Mouse (Mus musculus) forebrain, embryonic 16.5 days (tissue): ENCODE data around the gene Mipol1. TPM values are rescaled to one million over a fixed set of nuclear protein-coding genes. Genes with fewer than 3 reads are reported as not detected.

Experiments used
- ATAC-seq: fragments of 200-750 bp; cut with Nextera tagmentation; 2 replicates; pipeline ENCODE4 v1.8.0; 2017; ENCODE audit warnings: mild to moderate bottlenecking, moderate library complexity
- H3K27ac ChIP-seq: fragments of 300-500 bp; sonication (generic); 2 replicates; pipeline ENCODE4 v1.5.1; 2014; ENCODE audit warnings: low read length, control low read depth
- H3K27me3 ChIP-seq: fragments of 300-500 bp; sonication (generic); replicated peaks from 2 replicates; pipeline ENCODE4 v1.6.1; 2014; ENCODE audit warnings: low read length; ENCODE audit not compliant: control insufficient read depth, insufficient read depth
- H3K36me3 ChIP-seq: fragments of 300-500 bp; sonication (generic); 2 replicates; pipeline ENCODE4 v1.6.1; 2014; ENCODE audit not compliant: control insufficient read depth, insufficient read depth
- H3K4me1 ChIP-seq: fragments of 300-500 bp; sonication (generic); replicated peaks from 2 replicates; pipeline ENCODE4 v1.6.1; 2014; ENCODE audit warnings: low read length; ENCODE audit not compliant: control insufficient read depth, insufficient read depth
- H3K4me2 ChIP-seq: fragments of 300-500 bp; sonication (generic); 2 replicates; pipeline ENCODE4 v1.6.1; 2014; ENCODE audit warnings: mild to moderate bottlenecking, low read length, control low read depth
- H3K4me3 ChIP-seq: fragments of 300-500 bp; sonication (generic); replicated peaks from 2 replicates; pipeline ENCODE4 v1.5.1; 2014; ENCODE audit warnings: mild to moderate bottlenecking, low read length, control low read depth
- H3K9ac ChIP-seq: fragments of 300-500 bp; sonication (generic); replicated peaks from 2 replicates; pipeline ENCODE4 v1.6.1; 2014; ENCODE audit warnings: low read depth, low read length, control low read depth
- H3K9me3 ChIP-seq: fragments of 300-500 bp; sonication (generic); 2 replicates; pipeline ENCODE4 v1.6.1; 2016; ENCODE audit warnings: low read length; ENCODE audit not compliant: control insufficient read depth
- WGBS: fragments of 180-500 bp; shearing (Covaris S2); extraction: QIAGEN DNeasy Blood & Tissue Kit; methylation state at CpG from one replicate; pipeline ENCODE4 v1.1.7; 2014; 5-methylcytosine and 5-hydroxymethylcytosine counted together
- polyA plus RNA-seq: library from polyadenylated mRNA; unstranded; fragments of >200 nt; fragmentation: Nextera tagmentation; extraction: Ambion mirVana; gene quantifications from 2 replicates; pipeline ENCODE4 v1.2.1, GENCODE M21; 2015

Gene Mipol1
- polyA plus RNA-seq, 1 experiment from 2014 or later: 6.6 TPM

DNA sequence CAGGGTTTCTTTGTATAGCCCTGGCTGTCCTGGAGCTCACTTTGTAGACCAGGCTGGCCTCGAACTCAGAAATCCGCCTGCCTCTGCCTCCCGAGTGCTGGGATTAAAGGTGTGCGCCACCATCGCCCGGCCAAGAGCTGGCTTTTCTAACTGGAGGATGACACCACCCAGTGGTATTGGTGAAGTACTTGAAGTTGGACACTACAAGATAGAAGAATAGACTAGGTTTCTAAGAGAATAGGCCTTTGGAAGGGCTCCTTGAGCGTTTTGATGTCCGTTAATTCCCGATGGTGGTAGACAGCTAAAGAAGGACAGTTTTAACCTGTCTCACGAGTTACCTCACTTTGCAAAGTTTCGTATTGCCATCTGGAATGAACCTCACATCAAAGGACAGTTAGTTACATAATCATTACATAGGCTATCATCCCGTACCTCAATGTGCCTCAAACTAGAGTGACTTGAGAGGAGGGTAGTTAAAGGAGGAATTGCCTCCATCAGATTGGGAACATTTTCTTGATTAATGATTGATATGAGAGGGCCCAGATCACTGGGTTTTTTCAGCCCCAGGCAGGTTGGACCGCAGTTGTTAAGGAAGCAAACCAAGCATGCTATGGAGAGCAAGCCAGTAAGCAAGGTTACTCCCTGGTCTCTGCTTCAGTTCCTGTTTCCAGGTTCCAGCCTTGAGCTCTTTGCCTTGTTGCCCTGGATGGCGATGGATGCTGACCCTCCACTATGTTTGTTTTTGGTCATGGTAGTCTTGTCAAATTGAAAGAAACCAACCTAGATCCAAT, 1.1 kb downstream of the Mipol1 start:
- Histone ChIP-seq H3K4me2 (peak overlapping the region; percentile 86), H3K9me3 (no peaks in the 10 kb centered on the region), H3K27me3 (no peaks in the 10 kb centered on the region), H3K9ac (peak overlapping the region; percentile 87), H3K4me3 (peak overlapping the region; percentile 94), H3K27ac (no peak overlapping the region), H3K36me3 (no peaks in the 10 kb centered on the region), H3K4me1 (peaks cover 8% of the 10 kb centered on the region)
- WGBS: 81% methylated on average over 14 of the region's 14 CpGs
- no peak for ATAC-seq

DNA sequence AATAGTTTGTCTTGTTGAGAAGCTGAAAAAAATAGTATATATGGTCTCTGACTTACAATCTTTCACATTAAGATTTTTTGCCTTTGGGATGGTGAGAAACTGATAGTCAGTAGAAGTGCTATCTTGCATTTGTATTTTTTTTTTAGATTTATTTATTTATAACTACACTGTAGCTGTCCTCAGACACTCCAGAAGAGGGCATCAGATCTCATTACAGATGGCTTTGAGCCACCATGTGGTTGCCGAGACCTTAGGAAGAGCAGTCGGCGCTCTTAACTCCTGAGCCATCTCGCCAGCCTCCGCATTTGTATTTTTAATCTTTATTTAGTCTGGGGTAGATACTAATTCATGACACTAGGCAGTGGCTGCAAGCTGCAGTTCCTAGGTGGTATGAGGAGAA, 3.2 kb downstream of the Mipol1 start:
- no peak for ATAC-seq
- H3K4me3 ChIP-seq: no peak overlapping the region
- H3K27ac ChIP-seq: no peak overlapping the region
- no peaks in the 10 kb centered on the region for H3K9me3 ChIP-seq
- H3K9ac ChIP-seq: no peak overlapping the region
- peaks cover 3% of the 10 kb centered on the region; the same call in 1 of the 2 replicates for H3K36me3 ChIP-seq
- no peaks in the 10 kb centered on the region for H3K27me3 ChIP-seq
- H3K4me2 ChIP-seq: no peak overlapping the region
- 85% methylated on average over 5 of the region's 5 CpGs for WGBS
- H3K4me1 ChIP-seq: peaks cover 8% of the 10 kb centered on the region

DNA sequence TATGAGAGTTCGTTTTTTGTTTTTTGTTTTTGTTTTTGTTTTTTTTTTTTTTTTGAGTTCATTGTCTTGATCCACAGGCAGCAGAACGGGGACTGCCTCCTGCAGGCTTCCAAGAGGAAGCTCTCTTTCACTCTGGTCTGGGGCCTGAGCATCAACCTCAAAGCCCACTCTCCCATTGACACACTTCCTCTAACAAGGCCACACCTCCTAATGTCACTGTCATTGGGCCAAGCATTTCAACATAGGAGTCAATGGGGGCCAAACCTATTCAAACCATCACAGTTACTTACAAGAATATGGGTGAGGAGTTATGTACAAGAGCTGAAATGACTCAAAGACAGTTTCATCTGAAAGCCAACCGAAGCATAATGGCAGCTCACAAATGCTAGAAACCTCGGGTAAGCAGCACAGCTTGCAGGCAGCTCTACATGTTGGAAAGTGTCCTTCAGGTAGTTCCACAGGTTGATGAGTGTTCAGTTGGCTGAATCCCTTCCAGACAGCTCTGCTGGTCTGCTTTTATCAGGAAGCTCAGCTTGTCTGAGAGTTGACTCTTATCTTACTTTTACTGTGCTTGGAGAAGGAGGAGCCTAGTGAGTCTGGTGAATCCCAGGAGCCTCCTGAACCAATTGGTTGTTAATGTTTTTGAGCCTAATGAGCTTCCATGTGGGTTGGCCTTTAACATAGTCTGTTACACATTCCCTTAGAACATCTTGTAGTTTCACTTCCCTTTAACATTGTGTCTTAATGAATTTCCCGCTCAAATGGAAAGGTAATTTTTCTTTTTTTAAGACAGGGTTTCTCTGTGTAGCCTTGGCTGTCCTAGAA, 13.7 kb downstream of the Mipol1 start:
- Histone ChIP-seq H3K27me3 (no peaks in the 10 kb centered on the region), H3K9me3 (0 out of 2 replicates have a peak, but pooled peaks cover under 1% of the 10 kb centered on the region), H3K9ac (no peak overlapping the region), H3K4me2 (no peak overlapping the region), H3K27ac (no peak overlapping the region), H3K4me1 (no peaks in the 10 kb centered on the region), H3K4me3 (no peak overlapping the region), H3K36me3 (peaks cover 11% of the 10 kb centered on the region)
- no peak for ATAC-seq
- WGBS: 87% methylated on average over 5 of the region's 5 CpGs

DNA sequence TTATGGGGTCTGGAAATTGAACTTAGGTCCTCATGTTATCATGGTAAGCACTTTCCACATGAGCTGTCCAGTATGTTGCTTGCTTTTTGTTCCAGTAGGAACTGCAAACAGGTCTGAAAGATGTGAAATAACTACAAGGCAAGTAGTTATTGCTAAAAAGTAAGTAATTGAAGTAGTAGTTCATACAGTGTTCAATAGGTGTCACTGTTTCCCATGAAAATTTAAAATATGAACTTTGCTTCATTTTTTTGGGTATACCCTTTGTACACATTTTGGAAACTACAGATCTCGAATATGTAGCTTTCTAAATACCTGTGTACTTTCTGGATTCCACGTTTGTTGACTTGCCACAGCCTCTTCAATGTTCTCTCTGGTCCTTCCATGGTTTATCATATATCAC, 28.3 kb downstream of the Mipol1 start:
- Histone ChIP-seq H3K4me1 (no peaks in the 10 kb centered on the region), H3K36me3 (no peaks in the 10 kb centered on the region), H3K27ac (no peak overlapping the region), H3K27me3 (no peaks in the 10 kb centered on the region), H3K9me3 (no peaks in the 10 kb centered on the region), H3K4me2 (no peak overlapping the region), H3K4me3 (no peak overlapping the region), H3K9ac (no peak overlapping the region)
- ATAC-seq: no peak
- WGBS: 58% methylated on average over 2 of the region's 2 CpGs

DNA sequence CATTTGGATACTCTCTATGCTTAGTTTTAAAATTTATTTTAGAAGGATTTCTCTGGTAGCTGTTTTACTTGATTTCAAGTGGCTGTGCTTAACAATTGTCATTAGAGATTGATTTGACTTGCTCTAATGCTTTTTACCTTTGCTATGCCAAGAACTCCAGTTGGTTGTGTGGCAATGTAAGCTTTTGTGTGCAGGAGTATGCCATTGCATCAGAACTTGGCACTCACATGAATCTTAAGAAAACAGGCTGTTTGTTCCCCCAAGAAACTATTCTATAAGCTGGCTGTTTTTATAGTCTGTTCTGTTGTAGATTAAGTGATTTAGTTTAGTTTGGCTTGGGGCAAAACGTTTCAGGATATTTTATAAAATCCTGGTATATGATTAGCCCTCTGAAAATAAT, 45.2 kb downstream of the Mipol1 start:
- 22% methylated on average over 1 of the region's 1 CpGs for WGBS
- Histone ChIP-seq H3K4me1 (no peaks in the 10 kb centered on the region), H3K27ac (no peak overlapping the region), H3K27me3 (no peaks in the 10 kb centered on the region), H3K36me3 (no peaks in the 10 kb centered on the region), H3K4me2 (no peak overlapping the region), H3K9me3 (no peaks in the 10 kb centered on the region), H3K4me3 (no peak overlapping the region), H3K9ac (no peak overlapping the region)
- no peak for ATAC-seq

DNA sequence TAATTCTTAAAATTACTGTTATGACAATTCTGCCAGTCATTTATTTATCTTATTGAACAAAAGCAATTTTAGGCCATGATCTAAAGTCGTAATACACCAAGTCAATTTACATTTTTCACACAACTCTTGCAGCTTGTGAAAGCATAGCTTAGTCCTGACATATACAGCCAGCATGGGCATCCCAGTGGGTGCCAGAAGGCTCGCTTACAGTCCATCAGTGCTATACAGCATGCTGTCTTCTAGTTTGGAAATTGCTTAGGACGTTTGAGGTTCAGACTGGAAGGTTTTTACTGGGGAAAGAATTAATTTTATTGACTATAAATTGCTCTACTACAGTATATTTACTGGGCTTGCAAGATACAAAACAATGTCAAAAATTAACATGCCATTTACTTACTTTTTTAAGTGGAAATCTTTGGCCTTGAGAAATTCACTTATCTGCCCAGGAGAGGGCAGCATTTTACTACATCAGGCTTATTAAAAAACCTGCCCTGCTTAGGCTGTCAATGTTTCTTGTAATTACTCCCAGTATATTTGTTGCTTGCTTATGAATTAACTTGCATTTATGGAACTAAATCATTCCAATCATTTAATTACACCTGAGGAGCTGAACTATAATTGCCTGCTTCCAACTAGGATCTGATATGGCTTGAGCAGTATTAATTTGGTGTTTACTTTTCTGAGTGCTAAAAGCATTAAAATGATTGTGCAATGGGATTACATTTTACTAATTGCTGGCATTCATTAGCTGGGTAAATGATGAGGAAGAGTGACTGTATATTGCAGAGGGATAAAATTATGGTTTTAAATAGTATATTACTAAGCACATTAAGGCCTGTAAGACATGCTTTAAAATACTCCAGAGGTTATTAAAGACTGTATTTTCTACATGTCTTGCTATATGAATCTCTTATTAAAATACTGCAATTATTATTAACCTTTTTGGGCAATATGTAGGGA, 51.2 kb downstream of the Mipol1 start:
- H3K4me3 ChIP-seq: no peak overlapping the region
- WGBS: 55% methylated on average over 3 of the region's 3 CpGs
- no peaks in the 10 kb centered on the region for H3K27me3 ChIP-seq
- H3K27ac ChIP-seq: no peak overlapping the region
- no peaks in the 10 kb centered on the region for H3K4me1 ChIP-seq
- no peaks in the 10 kb centered on the region for H3K9me3 ChIP-seq
- no peak overlapping the region for H3K9ac ChIP-seq
- H3K4me2 ChIP-seq: no peak overlapping the region
- peak; percentile 76 for ATAC-seq
- no peaks in the 10 kb centered on the region for H3K36me3 ChIP-seq

DNA sequence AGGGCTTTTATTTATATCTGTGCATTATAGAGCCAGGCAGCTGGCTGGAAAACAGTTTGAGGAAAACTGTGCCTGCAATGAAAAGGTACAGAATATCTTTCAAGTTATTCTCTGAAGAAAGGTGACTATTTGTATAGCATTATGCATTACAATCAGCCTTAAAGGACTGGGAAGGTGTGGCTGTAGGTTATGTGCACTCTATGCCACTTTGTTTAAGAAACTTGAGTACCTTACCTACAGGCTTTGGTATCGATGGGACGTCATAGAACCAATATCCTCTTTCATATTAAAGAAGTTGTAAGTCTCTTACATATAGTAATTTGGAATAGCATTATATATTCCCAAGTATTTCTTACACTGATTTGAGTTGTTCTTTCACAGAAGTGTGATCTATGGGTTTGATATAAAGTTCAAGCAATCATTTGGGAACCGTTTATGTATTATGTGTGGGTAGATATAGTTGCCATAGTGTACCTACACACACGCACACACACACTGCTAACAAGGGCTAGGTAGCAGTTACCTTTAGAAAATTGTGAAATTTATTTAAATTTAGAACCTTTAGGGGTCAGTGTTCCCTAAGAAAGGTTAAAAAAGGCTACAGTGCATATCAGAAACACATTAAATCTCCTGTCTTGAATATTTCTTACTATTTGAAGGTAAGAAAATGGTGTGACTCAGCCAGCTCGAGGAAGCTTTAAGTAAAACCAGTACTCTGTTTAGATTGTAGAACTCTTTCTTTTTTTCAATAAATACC, 55.3 kb downstream of the Mipol1 start:
- H3K27me3 ChIP-seq: no peaks in the 10 kb centered on the region
- H3K4me2 ChIP-seq: no peak overlapping the region
- 83% methylated on average over 5 of the region's 5 CpGs for WGBS

DNA sequence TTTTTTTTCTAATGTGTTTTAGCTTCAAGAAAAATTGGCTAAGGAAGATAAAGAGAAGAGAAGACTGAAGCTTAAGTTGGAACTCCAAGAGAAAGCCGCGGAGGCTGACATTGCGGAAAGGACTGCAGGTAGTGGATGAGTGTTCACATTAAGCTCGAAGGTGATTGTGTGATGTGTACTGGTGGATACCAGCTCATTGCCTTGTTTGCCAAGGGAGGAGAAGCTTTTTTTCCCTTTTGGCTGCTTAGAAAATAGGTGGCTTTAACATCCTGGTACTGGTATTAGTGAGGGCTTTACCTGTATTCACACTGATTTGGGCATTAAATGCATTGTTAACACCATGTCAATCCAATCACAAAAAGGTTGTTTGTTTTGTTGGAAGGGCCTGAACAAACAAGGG, 77.1 kb downstream of the Mipol1 start:
- no peak for ATAC-seq
- H3K36me3 ChIP-seq: no peaks in the 10 kb centered on the region
- no peak overlapping the region for H3K9ac ChIP-seq
- H3K27me3 ChIP-seq: no peaks in the 10 kb centered on the region
- no peaks in the 10 kb centered on the region for H3K9me3 ChIP-seq
- H3K4me3 ChIP-seq: no peak overlapping the region
- no peak overlapping the region for H3K27ac ChIP-seq
- no peaks in the 10 kb centered on the region for H3K4me1 ChIP-seq
- H3K4me2 ChIP-seq: no peak overlapping the region
- 96% methylated on average over 4 of the region's 4 CpGs for WGBS

More for the DNA sequence above, 55.3 kb downstream of the Mipol1 start:
- Histone ChIP-seq H3K9me3 (no peaks in the 10 kb centered on the region), H3K9ac (no peak overlapping the region), H3K27ac (no peak overlapping the region), H3K4me3 (no peak overlapping the region), H3K4me1 (no peaks in the 10 kb centered on the region), H3K36me3 (no peaks in the 10 kb centered on the region)
- ATAC-seq: no peak
